ENCODE assay signal across 20 mouse cellular contexts in genomic region chr1:40252507-40252906, GRCm38 (mm10).
"Had no signal": no experiment of that assay in that cellular context is flagged by ENCODE, and none has a peak within 500 bp of the region (broad histone marks: within the 10 kb centered on the region; RNA-seq: fewer than 3 reads in every experiment).

No protein-coding gene starts in this region.

- ATAC-seq: midbrain, embryonic 16.5 days had no signal

- DNase-seq: lung, adult 18-20 months; lung, embryonic 14.5 days; lung, postnatal 14 days; lung, postnatal 36 days; midbrain, embryonic 14.5 days; retina, postnatal 1 day; right cerebral cortex, adult 18-20 months; right cerebral cortex, postnatal 25 days; right cerebral cortex, postnatal 4 days; spleen, adult 18-20 months; thymus, adult 18-20 months; thymus, postnatal 14 days; thymus, postnatal 36 days had no signal

- H3K9me3 ChIP-seq: midbrain, embryonic 10.5 days; midbrain, embryonic 12.5 days; neural tube, embryonic 13.5 days had no signal

- H3K36me3 ChIP-seq: midbrain, embryonic 10.5 days; midbrain, embryonic 12.5 days; neural tube, embryonic 13.5 days had no signal

- H3K9ac ChIP-seq: liver, embryonic 14.5 days; lung, embryonic 14.5 days; midbrain, embryonic 12.5 days; neural tube, embryonic 13.5 days had no signal

- H3K27ac ChIP-seq: liver, embryonic 14.5 days; macrophage; midbrain, embryonic 10.5 days; midbrain, embryonic 12.5 days; neural tube, embryonic 13.5 days had no signal

- H3K4me3 ChIP-seq: midbrain, embryonic 10.5 days; midbrain, embryonic 12.5 days; myocyte; neural tube, embryonic 13.5 days had no signal

- H3K27me3 ChIP-seq: midbrain, embryonic 12.5 days; neural tube, embryonic 13.5 days had no signal

- H3K4me1 ChIP-seq: midbrain, embryonic 12.5 days; neural tube, embryonic 13.5 days had no signal

- H3K4me2 ChIP-seq: lung, embryonic 14.5 days; midbrain, embryonic 12.5 days; neural tube, embryonic 13.5 days had no signal
